Mouse (Mus musculus): ENCODE measurements at regions not wholly inside any gene's neighbourhood (a gene's known extent, or its start where the extent isn't known, plus 50 kb on each side); places are given as distances from the start of the nearest gene placed in this dataset.

GRCm38 (mm10) chr3:44423166-44423565 lies 955.0 kb upstream of the Pcdh10 start:
- peak; percentile 20 for DNase-seq (ENCODE audit: low spot score)

GRCm38 (mm10) chr3:44468078-44468477 lies 910.1 kb upstream of the Pcdh10 start:
- no peak for DNase-seq (ENCODE audit: low spot score)

All from urinary bladder, postnatal 14 days (tissue).